Mouse (Mus musculus) thymus, postnatal 4 days (tissue): Measurements from ENCODE around the gene Wrap53.
"Not testable (repeated sequence)": the region's sequence is repeated elsewhere in the genome, so short reads cannot be mapped to it uniquely, and the experiment has no call there.

Experiments used
- DNase-seq: peaks from one replicate; pipeline ENCODE4 v3.0.0; 2021

Gene Wrap53

DNA sequence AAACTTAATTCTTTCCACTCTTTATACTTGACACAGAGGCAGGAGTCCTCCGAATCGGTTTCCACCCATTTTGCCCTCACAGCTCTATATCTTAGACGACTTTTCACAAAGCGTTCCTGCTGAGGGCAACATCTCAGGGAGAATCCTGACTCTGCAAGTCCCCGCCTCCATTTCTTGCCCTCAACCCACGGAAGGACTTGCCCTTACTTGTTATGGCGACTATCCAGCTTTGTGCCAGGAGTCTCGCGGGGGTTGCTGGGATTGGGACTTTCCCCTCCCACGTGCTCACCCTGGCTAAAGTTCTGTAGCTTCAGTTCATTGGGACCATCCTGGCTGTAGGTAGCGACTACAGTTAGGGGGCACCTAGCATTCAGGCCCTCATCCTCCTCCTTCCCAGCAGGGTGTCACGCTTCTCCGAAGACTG, at the start of gene Wrap53, which contains the start of gene Trp53:
Wrap53 (minus strand) TSS at position 165 of the 424 bp plus-strand sequence.
Trp53 (plus strand) TSS at position 269 of the 424 bp plus-strand sequence.
- peak; percentile 86 for DNase-seq

DNA sequence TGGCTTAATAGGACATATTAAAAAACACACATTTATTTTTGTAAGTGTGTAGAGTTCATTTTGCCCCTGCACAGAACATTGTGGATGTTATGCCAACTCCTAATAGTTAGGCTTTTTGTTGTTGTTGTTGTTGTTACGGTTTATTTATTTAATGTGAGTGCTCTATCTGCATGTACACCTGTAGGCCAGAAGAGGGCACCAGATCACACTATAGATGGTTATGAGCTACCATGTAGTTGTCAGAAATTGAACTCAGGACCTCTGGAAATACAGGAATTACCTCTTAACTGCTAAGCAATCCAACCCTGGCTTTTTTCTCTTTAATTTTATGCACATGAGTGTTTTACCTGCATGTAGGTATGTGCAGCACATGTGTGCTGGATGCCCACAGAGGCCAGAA, 49.7 kb upstream of the Wrap53 start:
- DNase-seq, result no peak

DNA sequence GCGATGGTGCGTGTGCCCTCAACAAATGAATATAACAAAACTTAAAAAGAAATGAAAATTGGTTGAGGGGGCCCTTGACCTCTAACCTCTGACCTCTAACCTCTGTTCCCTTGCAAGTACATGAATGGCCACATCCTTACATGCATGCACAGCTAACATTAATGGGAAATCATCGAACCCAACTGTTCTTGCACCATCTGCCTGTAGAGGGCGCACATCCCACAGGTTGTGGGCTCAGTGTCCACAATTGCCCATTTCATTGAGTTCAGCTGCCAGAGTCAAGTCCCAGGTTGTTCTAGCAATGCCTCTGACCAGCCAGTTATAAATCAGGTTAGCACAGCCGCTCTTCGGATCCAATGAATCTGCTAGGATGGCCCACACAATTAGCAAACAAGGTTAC, 48.2 kb upstream of the Wrap53 start:
- peak; percentile 85 for DNase-seq

DNA sequence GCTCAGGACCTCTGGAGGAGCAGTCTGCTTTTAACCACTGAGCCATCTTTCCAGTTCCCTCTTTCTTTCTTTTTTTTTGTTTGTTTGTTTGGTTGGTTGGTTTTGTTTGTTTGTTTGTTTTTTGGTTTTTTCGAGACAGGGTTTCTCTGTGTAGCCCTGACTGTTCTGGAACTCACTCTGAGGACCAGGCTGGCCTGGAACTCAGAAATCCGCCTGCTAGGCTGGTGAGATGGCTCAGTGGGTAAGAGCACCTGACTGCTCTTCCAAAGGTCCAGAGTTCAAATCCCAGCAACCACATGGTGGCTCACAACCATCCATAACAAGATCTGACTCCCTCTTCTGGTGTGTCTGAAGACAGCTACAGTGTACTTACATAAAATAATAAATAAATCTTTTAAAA, 44.3 kb upstream of the Wrap53 start:
- DNase-seq, result not testable (repeated sequence)

DNA sequence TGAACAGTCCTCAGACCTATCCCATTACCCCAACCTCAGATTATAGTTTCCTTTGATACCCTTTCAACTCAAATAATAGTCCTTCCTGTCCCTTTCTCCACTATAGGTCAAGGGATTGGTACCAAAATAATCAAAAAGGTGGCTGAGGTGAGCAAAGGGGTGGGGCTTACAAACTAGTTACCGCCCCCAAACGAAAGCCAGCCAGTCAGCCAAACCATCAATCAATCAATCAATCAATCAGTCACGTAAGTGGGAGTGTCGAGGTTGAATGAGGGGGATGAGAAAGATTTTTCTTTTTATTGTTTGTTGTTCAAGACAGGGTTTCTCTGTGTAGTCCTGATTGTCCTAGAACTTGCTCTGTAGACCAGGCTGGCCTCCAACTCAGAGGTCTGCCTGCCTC, 43.0 kb upstream of the Wrap53 start:
- no peak for DNase-seq

DNA sequence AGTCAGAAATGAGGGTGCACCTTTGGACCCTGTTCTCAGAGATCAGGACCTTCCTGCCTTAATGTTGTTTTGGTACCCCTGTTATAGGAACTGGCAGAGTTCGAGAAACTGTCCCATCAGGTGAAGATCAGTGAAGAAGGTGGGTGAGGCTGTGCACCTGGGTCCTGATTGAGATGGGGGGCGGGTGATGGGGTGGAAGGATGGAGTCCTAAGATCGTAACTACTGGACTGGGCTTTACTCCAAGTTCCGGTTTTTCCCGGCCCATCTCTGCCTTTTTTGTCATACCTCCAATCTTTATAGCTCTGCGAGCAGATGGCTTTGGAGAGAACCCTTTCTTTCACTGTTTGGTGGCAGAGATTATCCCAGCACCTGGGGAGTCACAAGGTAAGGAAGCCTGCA, 42.4 kb upstream of the Wrap53 start:
- DNase-seq, result no peak

DNA sequence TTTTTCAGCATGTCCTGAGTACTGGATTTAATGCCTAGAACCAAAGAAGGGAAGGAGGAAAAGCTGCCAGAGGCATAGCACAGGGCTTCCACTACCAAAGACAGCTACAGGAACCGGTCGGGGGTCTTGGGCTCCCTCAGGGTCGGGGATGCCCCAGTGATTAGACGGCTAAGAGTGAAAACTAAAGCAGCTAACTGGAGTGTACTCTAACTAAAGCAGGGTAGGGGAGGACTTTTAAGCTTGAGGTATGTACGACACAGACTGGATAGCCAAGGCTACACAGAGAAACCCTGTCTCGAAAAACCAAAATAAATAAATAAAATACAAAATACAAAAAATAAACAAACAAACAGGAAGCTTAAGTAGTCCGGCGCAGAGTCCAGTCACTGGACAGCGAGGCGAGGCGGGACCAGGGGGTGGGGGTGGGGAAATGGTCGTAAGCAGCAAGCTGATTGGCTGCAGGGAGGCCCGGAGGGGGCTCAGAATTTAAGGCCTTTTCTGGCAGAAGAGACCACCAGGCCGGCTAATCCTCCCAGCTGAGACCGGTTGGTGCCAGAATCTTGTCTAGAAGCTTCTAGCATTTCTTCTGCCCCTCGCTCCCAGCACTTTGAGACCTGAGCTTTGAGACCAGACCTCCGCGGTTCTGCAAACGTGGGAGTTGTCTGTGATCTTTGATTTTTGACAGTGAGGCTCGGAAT, 41.7 kb upstream of the Wrap53 start, which contains the start of gene Sat2:
Sat2 (plus strand) TSS at position 454 of the 698 bp plus-strand sequence.
- DNase-seq, result no peak

DNA sequence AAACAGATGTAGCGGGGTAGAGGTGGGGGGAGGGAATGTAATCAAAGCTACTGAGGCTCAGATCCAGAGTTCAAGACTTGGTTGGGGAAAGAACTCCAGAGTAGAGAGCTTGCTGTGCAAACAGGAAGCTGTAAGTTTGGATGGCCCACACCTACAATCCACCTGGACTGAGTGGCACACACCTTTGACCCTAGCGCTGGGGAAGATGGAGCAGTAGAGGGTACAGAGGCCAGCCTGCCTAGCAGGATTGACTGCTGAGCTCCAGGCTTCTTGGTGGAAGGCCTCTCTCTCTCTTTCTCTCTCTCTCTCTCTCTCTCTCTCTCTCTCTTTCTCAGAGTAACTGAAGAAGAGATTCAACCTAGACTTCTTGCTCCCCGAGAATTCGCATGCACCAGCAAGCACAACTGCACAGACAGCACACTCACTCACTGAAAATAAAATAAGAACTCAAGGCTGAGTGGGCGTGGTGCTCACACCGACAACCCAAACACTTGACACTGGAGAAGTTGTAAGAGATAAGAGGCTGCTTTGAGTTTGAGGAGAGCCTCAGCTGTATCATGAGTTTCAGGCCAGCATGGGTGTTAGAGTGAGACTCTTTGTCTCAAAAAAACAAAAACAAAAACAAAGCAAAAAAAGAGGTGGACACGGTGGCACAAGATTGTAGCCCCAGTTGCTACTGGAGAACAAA, 40.5 kb upstream of the Wrap53 start:
- DNase-seq, result no peak

DNA sequence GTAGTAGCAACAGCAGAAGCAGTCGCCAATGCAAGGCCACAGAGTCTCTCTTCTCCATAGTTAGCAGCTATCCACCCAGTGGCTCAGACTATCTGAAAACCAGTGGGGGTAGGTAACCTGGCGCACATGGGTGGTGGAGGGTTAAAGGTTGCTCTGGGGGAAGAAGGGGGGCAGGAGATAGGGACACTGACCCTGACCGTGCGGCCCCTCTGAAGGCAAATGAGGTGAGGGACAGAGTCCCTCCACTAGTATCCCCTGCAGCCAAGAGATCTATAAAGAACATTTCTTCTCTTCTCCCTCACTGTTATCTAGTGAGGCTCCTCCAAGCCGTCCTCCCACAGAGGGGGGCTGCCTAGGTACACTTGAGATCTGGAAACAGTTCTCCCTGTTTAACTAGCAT, 37.8 kb upstream of the Wrap53 start, which contains the start of gene Shbg:
Shbg (minus strand) TSS at position 101 of the 400 bp plus-strand sequence.
- no peak for DNase-seq

DNA sequence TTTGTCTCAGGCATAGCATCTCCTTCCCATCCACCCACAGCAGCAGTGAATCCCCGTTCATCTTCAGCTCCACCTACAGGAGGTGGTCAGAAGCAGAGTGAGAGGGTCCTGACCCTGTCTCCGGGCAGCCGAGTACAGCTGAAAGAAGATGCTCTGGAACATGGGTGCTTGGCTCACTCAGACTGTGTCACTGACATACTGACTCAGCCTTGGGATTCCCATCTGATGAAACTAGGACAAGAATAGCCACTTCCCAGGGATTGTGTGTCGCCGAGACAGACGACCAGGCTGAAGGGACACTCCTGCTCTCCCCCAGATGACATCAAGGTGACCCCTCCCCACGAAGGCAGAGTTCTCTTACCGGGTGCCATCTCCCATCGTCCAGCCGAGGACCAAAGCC, 36.7 kb upstream of the Wrap53 start:
- no peak for DNase-seq

DNA sequence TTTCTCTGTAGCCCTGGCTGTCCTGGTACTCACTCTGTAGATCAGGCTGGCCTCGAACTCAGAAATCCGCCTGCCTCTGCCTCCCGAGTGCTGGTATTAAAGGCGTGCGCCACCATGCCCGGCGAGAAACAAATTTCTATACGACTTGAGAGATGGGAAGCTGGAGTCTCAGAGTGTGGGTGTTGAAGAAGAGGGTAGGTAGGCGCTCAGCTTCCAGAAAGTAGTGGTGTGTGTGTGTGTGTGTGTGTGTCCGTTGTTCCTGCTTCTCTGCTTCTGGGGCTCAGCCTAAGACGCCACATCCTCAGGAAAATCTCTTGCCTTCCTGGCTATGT, 34.2 kb upstream of the Wrap53 start:
- not testable (repeated sequence) for DNase-seq

DNA sequence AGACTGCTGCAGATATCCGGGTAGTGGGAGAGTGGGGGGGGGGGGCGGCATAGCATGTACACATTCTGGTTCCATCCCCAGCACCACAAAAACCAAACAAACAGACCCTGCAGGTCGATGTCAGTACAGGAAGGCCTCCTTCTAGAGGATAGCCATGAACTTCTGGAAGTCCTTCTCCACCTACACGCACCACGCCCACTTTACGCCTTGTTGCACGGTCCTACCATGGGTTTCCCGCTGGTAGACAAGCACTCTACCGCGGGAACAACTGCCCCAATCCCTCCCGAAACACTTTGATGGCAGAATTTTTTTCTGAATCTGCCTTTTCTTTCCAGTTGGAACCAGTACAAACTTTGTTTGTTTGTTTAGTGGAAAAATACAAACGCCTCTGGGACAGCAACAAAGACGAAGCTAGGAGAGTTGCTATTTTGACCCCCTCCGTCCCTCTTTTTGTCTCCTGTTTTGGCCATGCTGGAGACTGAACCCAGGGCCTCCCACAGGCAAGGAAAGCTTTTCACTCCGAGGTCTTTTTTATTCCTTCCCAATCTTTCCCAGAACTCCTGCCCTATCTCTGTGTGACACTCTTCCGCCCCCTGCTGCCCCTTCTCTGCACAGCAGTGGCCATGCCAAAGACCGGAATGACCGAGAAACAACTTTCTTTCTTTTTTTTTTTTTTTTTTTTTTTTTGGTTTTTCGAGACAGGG, 33.6 kb upstream of the Wrap53 start:
- peak; percentile 82 for DNase-seq

DNA sequence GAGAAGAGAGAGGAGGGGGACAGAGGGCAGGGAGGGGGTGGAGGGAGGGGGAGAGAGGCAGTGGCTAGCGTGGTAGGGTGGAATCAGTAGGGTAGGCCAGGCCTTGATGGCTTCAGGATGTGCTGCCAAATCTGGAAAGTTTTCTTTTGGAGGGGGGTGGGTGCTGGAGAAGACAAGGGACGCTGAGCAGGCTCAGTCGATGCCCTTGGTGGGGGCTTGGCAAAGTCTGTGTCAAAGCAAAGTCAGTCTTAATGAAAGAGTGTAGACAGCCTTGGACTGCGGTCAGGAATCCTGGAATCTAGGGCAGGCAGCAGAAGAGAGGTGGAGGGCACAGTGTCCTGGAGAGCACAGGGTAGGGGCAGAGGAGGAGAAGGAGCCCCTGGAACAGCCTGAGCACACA, 30.8 kb upstream of the Wrap53 start:
- DNase-seq, result no peak

DNA sequence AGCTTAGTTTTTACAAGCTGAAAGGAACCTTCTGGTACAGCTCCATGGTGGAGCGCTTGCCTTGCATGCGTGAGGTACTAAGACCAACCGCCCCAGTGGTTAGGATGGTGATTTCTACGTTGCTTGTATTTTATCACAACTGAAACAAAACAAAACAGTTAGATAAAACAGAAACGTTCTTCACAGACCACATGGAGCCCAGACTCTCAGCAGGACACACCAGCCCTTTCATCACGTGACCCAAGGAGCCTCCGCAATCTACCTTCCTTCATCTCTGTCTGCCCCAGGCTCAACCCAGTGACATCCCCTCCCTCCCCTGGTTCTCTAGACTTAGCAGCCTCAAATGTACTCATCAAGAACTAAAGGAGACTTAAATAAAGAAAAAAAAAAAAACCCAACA, 29.4 kb upstream of the Wrap53 start:
- no peak for DNase-seq

DNA sequence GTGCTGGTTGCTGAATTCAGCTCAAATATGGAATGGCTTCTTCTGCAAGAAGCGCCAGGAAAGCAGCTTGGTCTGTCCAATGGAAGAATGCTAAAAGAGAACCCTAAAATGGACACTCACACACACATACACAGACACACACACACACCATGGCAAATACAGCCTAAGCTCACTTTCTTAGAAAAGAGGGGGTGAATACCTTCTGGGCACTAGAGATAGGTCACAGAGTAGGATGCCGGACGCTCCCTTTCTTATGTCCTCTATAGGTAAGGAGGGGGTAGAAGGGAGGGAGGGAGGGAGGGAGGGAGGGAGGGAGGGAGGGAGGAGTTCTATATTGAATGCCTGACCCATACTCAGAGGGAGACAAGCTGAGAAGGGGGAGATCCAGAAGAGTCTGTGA, 28.5 kb upstream of the Wrap53 start:
- DNase-seq, result no peak

DNA sequence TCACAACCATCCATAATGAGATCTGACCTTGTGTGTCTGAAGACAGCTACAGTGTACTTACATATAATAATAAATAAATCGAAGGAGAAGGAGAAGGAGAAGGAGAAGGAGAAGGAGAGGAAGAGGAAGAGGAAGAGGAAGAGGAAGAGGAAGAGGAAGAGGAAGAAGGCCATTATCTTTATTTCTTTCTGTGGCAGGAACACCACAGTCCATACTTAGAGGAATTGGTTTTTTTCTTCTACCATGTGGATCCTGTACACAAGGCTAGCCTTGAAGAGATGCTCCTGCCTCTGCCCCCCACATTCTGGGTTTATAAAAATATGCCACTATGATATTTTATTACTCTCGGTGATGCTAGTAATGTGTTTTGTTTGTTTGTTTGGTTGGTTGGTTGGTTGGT, 26.8 kb upstream of the Wrap53 start:
- DNase-seq, result no peak

DNA sequence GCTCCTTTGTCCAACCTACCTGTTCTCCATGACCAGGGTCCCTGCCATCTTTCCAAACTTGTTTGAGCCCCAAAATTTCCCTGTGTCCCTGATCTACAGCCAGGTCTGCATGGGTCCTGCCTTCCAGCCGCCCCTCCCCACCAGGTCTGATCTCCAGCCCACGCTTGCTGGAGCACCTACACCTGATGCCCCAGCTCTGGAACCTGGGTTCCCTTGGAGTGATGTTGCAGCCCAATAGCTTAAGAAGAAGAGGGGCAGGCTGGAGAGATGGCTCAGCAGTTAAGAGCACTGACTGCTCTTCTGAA, 26.4 kb upstream of the Wrap53 start:
- DNase-seq, result peak; percentile 28

DNA sequence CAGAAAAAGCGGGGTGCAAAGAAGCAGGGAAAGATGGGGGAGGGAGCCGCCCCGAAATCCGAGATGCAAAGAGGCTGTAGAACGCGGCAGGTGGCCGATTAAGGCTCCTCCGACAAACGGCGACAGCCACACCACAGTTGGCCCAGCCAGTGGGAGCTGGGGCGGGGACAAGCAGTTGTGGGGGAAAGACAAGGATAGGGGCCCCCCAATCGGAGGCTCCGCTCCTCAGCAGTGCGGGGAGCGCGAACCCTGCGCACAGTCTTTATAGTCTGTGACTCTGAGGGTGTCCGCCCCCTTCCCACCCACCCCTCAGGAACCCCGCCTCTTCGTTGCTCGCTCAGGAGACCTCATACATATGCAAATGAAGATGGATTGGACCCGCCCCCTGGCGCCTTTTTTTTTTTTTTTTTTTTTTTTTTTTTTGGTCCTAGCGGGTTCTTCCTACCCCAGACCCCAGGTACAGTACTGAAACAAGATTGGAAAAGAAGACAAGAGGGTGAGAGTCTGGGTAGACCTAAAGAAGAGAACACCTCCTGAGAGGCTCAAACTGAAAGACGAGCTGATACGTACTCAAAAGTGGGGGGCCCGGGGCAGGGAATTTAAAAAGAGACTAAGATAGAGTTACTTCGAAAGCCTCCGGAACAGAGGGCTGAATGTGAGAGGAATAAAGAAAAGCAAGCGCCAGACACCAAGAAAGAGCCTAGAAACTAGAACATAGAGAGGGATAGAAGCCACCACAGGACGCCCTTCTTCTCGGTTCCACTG, 25.9 kb upstream of the Wrap53 start, which contains the start of gene Atp1b2:
Atp1b2 (minus strand) TSS at position 217 of the 765 bp plus-strand sequence.
- DNase-seq, result peak; percentile 83

DNA sequence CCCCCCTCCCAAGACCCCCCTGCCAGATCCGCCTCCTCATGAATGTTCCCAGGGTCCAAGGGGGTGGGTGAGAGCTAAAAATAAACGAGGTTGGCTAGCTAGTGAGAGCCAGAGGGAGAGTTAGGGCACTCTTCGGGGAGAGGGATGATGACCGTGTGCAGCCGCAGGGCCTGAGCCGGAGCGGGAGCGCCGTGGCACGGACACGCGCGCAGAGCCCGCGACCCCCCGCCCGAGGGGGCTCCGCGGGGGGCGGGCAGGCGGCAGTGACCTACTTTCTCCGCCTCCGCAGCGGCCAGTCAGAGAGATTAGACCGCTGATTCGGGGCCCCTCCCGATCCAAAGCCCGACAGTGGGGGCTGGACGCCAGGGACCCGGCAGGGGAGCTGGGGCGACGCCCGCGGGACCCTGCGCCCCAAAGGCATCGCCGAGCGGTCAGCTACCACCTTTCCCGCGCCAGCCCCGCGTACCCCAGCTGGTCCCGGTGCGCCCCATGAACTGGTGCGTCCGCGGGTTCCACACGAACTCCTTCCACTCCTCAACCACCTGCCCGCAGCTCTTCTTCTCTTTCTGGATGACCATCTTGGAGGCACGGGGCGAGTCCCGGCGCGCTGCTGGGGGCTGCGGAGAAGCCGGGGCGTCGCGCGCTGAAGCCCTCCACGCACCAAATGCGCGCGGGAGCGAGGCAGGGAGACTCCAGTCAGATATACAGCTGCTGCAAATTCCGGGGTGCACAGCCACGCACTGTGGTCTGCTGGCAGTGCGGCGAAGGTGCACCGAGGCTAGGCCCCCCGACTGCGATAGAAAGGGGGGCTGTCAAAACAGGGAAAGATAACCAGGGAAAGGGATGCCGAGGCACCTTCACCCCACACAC, 25.0 kb upstream of the Wrap53 start:
- peak; percentile 62 for DNase-seq

DNA sequence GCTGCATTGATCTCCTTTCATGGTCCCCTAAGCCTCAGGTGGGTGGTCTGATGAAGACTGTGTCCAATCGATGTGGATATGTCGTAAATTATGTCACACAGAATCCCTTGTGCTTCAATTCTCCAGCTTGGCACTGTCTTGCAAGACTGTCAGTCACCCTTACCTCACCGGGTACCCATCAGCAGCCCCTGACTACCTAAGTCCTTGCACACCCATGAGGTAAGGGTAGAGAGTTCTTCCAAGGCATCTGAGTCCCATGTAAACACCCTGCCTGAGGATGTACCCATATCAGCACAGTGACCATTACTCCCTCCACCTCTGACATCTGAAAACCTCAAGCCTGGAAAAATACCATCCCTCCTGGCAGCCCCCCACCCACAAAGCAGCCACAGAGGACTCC, 24.3 kb upstream of the Wrap53 start:
- DNase-seq, result no peak

DNA sequence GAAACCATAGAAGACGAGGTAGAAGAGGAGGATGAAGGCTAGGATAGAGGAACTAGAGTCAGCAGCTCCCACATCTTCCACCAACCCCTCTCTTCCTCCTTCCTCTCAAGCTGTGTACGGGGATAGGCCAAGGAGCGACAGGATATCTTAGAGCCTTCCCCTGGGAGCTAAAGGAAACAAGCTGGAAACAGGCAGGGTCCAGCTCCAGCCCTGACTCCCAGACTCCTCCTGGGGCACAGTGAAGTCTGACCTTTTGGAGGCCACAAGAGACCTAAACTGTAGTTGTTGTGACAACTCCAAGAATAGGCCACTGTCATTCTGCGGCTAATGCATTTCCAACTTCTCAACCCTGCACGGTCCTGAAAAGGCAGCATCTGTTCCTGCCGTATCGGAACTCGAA, 23.5 kb upstream of the Wrap53 start:
- no peak for DNase-seq

DNA sequence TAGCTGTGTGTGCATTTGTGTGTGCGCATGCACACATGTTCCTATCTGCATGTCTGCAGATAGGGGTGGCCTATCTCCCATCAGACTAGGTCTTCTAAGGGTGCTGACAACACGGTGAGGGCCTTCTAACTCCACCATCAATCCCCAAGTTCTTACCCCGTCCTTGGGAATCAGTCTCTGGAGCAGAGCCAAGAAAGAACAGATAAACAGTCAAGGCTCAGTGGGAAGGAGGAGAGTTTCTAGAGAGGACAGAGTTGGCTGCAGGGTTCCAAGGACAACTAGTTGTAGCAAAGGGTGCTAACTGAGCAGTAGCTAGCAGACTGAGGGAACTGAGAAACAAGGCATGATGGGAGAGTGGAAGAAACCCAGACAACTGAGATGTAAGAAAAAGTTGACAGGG, 21.7 kb upstream of the Wrap53 start:
- no peak for DNase-seq
